Mouse (Mus musculus) kidney, adult 2 months (tissue): ENCODE measurements around the gene Trim5.

Experiments
- CTCF ChIP-seq: fragments of 200-500 bp; conservative IDR thresholded peaks from 2 replicates; pipeline ENCODE4 v1.5.1; 2011; ENCODE audit warnings: low read depth, mild to moderate bottlenecking, control low read depth, low read length, moderate library complexity, mixed read lengths; ENCODE audit not compliant: insufficient read depth, insufficient read length
- POLR2A ChIP-seq: fragments of 200-500 bp; IDR thresholded peaks from one replicate; pipeline ENCODE4 v1.6.1; 2011; ENCODE audit warnings: low read depth, low read length, control low read depth

DNA sequence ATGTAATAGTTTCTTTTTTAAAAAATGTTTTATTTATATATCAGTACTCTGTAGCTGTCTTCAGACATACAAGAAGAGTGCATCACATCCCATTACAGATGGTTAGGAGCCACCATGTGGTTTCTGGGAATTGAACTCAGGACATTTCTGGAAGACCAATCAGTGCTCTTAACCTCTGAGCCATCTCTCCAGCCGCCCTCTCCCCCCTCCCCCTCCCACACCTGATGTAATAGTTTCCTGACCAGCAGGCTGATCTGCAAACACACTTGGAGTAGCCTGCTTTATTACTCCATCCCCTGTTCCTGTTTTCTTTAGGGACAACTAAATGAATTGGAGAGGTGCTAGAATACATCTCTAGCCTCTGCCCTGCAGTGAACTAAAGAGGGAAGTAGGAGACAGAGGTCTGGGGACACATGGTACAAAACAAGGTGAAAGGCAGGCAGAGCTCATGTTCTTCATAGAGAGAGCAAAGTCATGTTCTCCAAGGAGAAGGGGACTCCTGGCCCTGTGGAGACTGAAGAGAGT is 71.8 kb downstream of the Trim5 start:
- TF ChIP-seq CTCF: no peak
- no peak for TF ChIP-seq POLR2A
